Mouse (Mus musculus) testis, adult 2 months (tissue): ENCODE data around the gene Chrna1. TPM values are rescaled to one million over a fixed set of nuclear protein-coding genes. Genes with fewer than 3 reads are reported as not detected.

Experiments
- H3K27ac ChIP-seq: fragments of 200-500 bp; 2 replicates; pipeline ENCODE4 v1.5.1; 2012; ENCODE audit warnings: low read depth, low read length; ENCODE audit not compliant: control insufficient read depth, insufficient read depth
- H3K27me3 ChIP-seq: fragments of 200-500 bp; 2 replicates; pipeline ENCODE4 v1.6.1; 2012; ENCODE audit warnings: mild to moderate bottlenecking, low read length, moderate library complexity; ENCODE audit not compliant: control insufficient read depth, insufficient read depth
- H3K36me3 ChIP-seq: fragments of 200-500 bp; 2 replicates; pipeline ENCODE4 v1.6.1; 2012; ENCODE audit warnings: mild to moderate bottlenecking, low read length; ENCODE audit not compliant: control insufficient read depth, insufficient read depth
- H3K4me1 ChIP-seq: fragments of 200-500 bp; 2 replicates; pipeline ENCODE4 v1.6.1; 2012; ENCODE audit warnings: low read length; ENCODE audit not compliant: control insufficient read depth, insufficient read depth
- H3K4me3 ChIP-seq: fragments of 200-500 bp; 2 replicates; pipeline ENCODE4 v1.5.1; 2012; ENCODE audit warnings: low read depth, mild to moderate bottlenecking, low read length, moderate library complexity, mixed read lengths; ENCODE audit not compliant: control insufficient read depth
- CTCF ChIP-seq: fragments of 200-500 bp; IDR thresholded peaks from 2 replicates; pipeline ENCODE4 v1.5.1; 2012; ENCODE audit warnings: low read depth, mild to moderate bottlenecking, inconsistent platforms, low read length, moderate library complexity; ENCODE audit not compliant: control insufficient read depth, insufficient read depth, insufficient replicate concordance
- POLR2A ChIP-seq: fragments of 200-500 bp; IDR thresholded peaks from 2 replicates; pipeline ENCODE4 v1.6.1; 2012; ENCODE audit warnings: low read depth, mild to moderate bottlenecking, inconsistent platforms, low read length, moderate library complexity; ENCODE audit not compliant: control insufficient read depth
- polyA plus RNA-seq: library from polyadenylated mRNA; depleted of rRNA; stranded (reverse); fragments of >200 nt; gene quantifications from 2 replicates; pipeline ENCODE4 v1.2.3, GENCODE M21; 2012

The Chrna1 gene
- polyA plus RNA-seq, 1 experiment, result 0.12 TPM

GRCm38 (mm10) chr2:73611798-73612197, 31.7 kb upstream of the Chrna1 start:
- no peaks in the 10 kb centered on the region for H3K36me3 ChIP-seq

GRCm38 (mm10) chr2:73609724-73610210, 29.6 kb upstream of the Chrna1 start:
- Histone ChIP-seq H3K27ac (no peak overlapping the region), H3K4me1 (peaks cover 3% of the 10 kb centered on the region), H3K36me3 (no peaks in the 10 kb centered on the region), H3K4me3 (no peak overlapping the region), H3K27me3 (no peaks in the 10 kb centered on the region)
- TF ChIP-seq POLR2A, result no peak
- TF ChIP-seq CTCF, result no peak

More at GRCm38 (mm10) chr2:73611798-73612197, 31.7 kb upstream of the Chrna1 start:
- no peak overlapping the region for H3K4me3 ChIP-seq
- no peaks in the 10 kb centered on the region for H3K4me1 ChIP-seq
- H3K27me3 ChIP-seq, result no peaks in the 10 kb centered on the region
- no peak overlapping the region for H3K27ac ChIP-seq
- TF ChIP-seq CTCF, result no peak
- no peak for TF ChIP-seq POLR2A

DNA sequence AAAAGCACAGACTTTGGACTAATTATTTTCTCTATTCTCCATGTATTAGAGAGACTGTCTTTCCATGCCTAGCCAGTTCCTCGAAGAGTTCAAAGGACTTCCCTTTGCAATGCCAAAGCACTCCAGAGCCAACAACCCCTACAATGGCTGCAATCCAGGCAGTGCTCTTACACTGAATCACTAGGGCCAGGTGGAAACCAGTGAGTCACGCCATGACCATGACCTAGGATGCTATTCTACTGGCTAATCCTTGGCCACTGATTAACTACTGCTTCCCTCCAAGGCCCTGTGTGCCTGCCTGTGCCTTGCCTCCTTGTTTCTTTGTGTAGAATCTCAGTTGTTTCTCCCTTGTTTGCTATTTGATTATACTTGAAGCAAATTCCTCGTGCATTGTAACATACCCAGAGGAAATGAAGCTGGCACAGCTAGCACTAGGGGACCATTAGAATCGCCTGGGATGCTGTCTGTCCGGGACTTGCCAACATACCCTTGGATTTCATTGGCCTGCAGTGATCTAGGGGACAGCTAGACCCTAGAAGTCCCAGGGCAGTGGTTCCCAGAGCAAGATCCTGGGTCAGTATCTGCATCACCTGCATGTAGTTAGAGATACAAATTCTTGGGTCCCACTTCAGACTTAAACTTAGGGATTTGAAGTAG, 29.1 kb upstream of the Chrna1 start:
- no peak overlapping the region for H3K4me3 ChIP-seq
- peaks cover 3% of the 10 kb centered on the region for H3K4me1 ChIP-seq
- no peak overlapping the region for H3K27ac ChIP-seq
- no peaks in the 10 kb centered on the region for H3K27me3 ChIP-seq
- no peaks in the 10 kb centered on the region for H3K36me3 ChIP-seq
- TF ChIP-seq CTCF (no peak), POLR2A (no peak)

DNA sequence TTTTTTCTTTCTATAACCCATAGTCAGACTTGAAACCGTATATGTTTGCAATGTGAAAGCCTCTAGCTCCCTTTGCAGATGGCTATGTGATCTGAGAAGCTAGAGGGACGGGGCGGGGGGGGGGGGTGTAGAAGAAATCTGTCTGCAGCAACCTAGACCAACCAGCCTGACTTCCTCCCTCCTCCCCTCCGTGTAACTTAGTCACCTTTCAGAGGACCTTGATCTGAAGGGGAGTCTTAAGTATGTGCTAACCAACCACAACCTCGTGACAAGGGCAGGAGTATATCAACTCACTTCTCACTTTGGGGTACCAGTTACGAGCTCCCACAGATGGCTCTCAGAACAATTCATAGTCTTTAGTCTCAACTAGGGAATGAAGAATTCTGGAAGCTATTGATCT, 28.3 kb upstream of the Chrna1 start:
- no peak for TF ChIP-seq CTCF
- no peak for TF ChIP-seq POLR2A
- Histone ChIP-seq H3K4me3 (no peak overlapping the region), H3K36me3 (no peaks in the 10 kb centered on the region), H3K27me3 (no peaks in the 10 kb centered on the region), H3K27ac (no peak overlapping the region), H3K4me1 (peaks cover 3% of the 10 kb centered on the region)

DNA sequence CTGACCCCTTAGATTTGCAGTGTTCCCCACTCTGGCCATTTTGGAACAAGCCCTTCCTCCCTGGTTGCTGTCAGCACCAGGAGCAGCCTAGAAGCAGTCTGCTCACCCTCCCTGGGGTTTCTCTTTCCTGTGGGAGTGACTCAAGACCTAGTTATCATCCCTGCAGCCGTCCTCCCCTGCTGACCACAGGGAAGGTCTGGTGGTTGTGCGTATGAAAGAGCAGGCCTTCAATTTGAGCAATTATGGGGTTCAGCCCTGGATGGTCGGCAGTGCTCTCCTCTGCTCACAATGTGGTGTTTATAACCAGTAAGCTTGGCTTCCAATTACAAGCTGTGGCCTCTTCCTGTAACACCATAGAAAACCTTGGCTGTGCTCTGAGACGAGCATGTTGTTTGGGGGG, 27.5 kb upstream of the Chrna1 start:
- Histone ChIP-seq H3K27ac (no peak overlapping the region), H3K27me3 (no peaks in the 10 kb centered on the region)

GRCm38 (mm10) chr2:73607146-73607545, 27.0 kb upstream of the Chrna1 start:
- H3K4me3 ChIP-seq, result no peak overlapping the region
- H3K36me3 ChIP-seq, result no peaks in the 10 kb centered on the region
- peaks cover 3% of the 10 kb centered on the region for H3K4me1 ChIP-seq
- H3K27me3 ChIP-seq, result no peaks in the 10 kb centered on the region
- TF ChIP-seq POLR2A, result no peak
- no peak for TF ChIP-seq CTCF
- no peak overlapping the region for H3K27ac ChIP-seq

More for the DNA sequence above, 27.5 kb upstream of the Chrna1 start:
- H3K36me3 ChIP-seq, result no peaks in the 10 kb centered on the region
- H3K4me1 ChIP-seq, result peaks cover 3% of the 10 kb centered on the region
- H3K4me3 ChIP-seq, result no peak overlapping the region
- TF ChIP-seq POLR2A (no peak), CTCF (no peak)

GRCm38 (mm10) chr2:73606616-73607015, 26.5 kb upstream of the Chrna1 start:
- Histone ChIP-seq H3K27me3 (no peaks in the 10 kb centered on the region), H3K4me1 (peaks cover 3% of the 10 kb centered on the region), H3K27ac (no peak overlapping the region), H3K36me3 (no peaks in the 10 kb centered on the region), H3K4me3 (no peak overlapping the region)
- TF ChIP-seq CTCF (no peak), POLR2A (no peak)

GRCm38 (mm10) chr2:73605077-73605476, 24.9 kb upstream of the Chrna1 start:
- Histone ChIP-seq H3K4me1 (peaks cover 3% of the 10 kb centered on the region), H3K27me3 (no peaks in the 10 kb centered on the region), H3K4me3 (no peak overlapping the region)

More at GRCm38 (mm10) chr2:73605077-73605476, 24.9 kb upstream of the Chrna1 start:
- TF ChIP-seq POLR2A (no peak), CTCF (no peak)
- Histone ChIP-seq H3K27ac (no peak overlapping the region), H3K36me3 (no peaks in the 10 kb centered on the region)
